Mouse (Mus musculus): Measurements from ENCODE around the gene Gapvd1. TPM values are rescaled to one million over a fixed set of nuclear protein-coding genes. Genes with fewer than 3 reads are reported as not detected.
A peak's percentile ranks its signal among the peaks of the same experiment; 100 is the strongest.

Gapvd1 gene
- polyA plus RNA-seq, 1 experiment, result 5.6 TPM

- Histone ChIP-seq H3K9me3 (peaks cover 4% of the 10 kb centered on the region; the same call in 1 of the 2 replicates), H3K36me3 (replicated peaks; ENCODE audit: low read length) (no peaks in the 10 kb centered on the region), H3K4me3 (replicated peaks) (no peak overlapping the region), H3K4me1 (peaks cover 38% of the 10 kb centered on the region), H3K27me3 (replicated peaks) (peaks cover 21% of the 10 kb centered on the region)
- TF ChIP-seq FLI1 (IDR thresholded peaks at IDR 0.05; ENCODE audit: low read length) (no peak), GATA1 (IDR thresholded peaks at IDR 0.05; ENCODE audit: borderline replicate concordance, low read length) (no peak)
Measured at GRCm38 (mm10) chr2:34644571-34645526, 110.2 kb downstream of the Gapvd1 start.

DNA sequence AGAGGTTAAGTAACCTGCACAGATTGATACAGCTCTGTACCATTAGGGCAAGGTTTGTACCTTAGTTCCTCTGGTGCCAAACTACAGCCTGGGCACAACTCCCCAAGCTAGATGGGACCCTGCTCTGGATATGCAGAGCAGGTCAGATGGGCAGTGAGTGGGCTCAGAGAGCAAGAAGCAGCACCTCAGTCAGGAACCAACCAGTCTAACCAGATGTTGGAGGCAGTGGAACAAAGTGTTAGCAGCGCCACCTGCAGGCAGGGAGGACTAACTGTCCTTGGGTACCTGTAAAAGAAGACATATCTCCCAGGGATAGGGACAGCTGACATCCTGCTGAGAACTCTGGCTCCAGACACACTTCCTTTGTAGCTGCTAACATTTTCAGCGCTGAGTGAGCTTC lies 112.7 kb downstream of the Gapvd1 start:
- no peak for TF ChIP-seq FLI1 (IDR thresholded peaks at IDR 0.05; ENCODE audit: low read length)
- no peak for TF ChIP-seq GATA1 (IDR thresholded peaks at IDR 0.05; ENCODE audit: borderline replicate concordance, low read length)
- peaks cover 50% of the 10 kb centered on the region for H3K4me1 ChIP-seq
- H3K27me3 ChIP-seq (replicated peaks), result peaks cover 31% of the 10 kb centered on the region
- peaks cover 4% of the 10 kb centered on the region; the same call in 1 of the 2 replicates for H3K9me3 ChIP-seq
- H3K36me3 ChIP-seq (replicated peaks; ENCODE audit: low read length), result no peaks in the 10 kb centered on the region
- no peak overlapping the region for H3K4me3 ChIP-seq (replicated peaks)

- peaks cover 28% of the 10 kb centered on the region for H3K27me3 ChIP-seq (replicated peaks)
- H3K4me3 ChIP-seq (replicated peaks), result no peak overlapping the region
- peaks cover 46% of the 10 kb centered on the region for H3K4me1 ChIP-seq
- no peak for TF ChIP-seq GATA1 (IDR thresholded peaks at IDR 0.05; ENCODE audit: borderline replicate concordance, low read length)
- no peak for TF ChIP-seq FLI1 (IDR thresholded peaks at IDR 0.05; ENCODE audit: low read length)
- H3K9me3 ChIP-seq, result peaks cover 4% of the 10 kb centered on the region; the same call in 1 of the 2 replicates
- no peaks in the 10 kb centered on the region for H3K36me3 ChIP-seq (replicated peaks; ENCODE audit: low read length)
Measured at GRCm38 (mm10) chr2:34639725-34640124, 115.3 kb downstream of the Gapvd1 start.

DNA sequence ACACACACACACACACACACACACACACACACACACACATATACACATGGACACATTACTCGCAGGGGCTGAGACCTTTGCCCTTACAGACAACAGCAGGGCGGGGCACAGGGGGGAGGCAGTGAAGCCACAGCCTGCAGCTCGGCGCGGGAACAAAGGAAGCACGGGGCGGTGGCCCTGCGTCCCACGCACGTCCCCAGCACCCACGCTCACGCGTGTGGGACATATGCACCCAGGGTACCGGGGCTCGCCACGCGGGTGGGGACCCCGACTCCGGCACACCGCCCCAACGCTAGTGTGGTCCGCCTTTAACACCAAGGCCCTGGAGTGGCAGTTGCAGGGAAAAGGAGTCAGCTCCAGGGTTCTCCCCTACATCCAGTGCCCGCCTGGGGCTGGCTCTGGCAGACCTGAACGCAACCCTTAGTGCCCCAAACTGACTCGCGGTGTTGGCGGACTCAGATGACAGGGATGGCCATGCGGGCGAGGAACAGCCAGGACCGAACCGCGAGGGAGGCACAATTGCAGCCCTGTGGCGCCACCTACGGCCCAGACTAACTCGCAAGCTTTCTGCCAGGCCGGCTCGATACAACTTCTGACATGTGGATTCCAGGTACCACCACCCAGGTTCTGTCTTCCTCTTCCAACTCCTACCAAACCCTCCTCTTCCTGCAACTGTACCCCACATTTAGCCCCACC lies 115.9 kb downstream of the Gapvd1 start:
- TF ChIP-seq GATA1 (IDR thresholded peaks at IDR 0.05; ENCODE audit: borderline replicate concordance, low read length) (no peak), FLI1 (IDR thresholded peaks at IDR 0.05; ENCODE audit: low read length) (no peak)
- Histone ChIP-seq H3K4me3 (replicated peaks) (peak overlapping the region; percentile 88), H3K9me3 (peaks cover 4% of the 10 kb centered on the region; the same call in 1 of the 2 replicates), H3K4me1 (peaks cover 42% of the 10 kb centered on the region), H3K27me3 (replicated peaks) (peaks cover 28% of the 10 kb centered on the region), H3K36me3 (replicated peaks; ENCODE audit: low read length) (no peaks in the 10 kb centered on the region)

DNA sequence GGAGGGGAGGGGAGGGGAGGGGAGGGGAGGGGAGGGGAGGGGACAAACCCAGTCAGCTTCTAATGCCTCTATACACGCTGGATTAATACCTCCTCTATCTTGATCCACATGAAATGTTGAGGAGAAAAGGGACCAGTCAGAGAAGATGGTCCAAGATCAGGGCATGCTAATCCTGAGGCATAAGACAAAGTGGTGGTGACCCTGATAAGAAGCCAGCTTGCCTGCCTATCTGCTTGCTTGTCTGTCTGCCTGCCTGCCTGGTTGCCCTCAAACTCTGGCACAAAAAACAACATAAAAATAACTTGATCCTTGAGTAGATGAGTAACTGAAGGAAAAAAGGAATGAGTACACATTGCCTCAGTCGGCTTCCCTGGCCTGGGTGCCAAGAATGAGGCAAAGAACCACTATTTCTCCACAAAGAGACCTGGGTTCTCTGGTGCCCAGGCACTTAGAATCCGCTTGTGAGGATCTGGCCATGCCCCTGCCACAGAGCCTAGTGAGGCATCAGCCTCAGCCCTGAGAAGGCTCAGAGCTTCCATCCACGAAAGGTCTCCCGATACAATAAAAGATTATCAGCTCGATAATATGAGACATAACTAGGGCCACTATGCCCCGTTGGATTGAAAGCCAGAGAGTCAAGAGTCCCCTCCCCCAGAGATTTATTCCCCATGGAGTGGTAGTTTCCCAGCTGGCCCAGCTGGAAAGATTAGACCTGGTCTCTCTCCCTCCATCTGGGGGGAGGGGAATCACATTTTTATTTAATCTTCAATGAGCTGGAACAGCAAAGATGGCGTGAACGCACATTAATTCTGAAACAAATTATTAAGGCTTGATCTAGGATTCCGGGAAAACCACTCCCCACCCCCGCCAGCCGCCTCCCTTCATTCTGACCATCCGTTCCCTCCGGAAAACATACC lies 119.5 kb downstream of the Gapvd1 start:
- Histone ChIP-seq H3K4me3 (replicated peaks) (no peak overlapping the region), H3K36me3 (replicated peaks; ENCODE audit: low read length) (no peaks in the 10 kb centered on the region), H3K27me3 (replicated peaks) (peaks cover 43% of the 10 kb centered on the region), H3K9me3 (no peaks in the 10 kb centered on the region), H3K4me1 (peaks cover 33% of the 10 kb centered on the region)
- TF ChIP-seq GATA1 (IDR thresholded peaks at IDR 0.05; ENCODE audit: borderline replicate concordance, low read length), result no peak
- no peak for TF ChIP-seq FLI1 (IDR thresholded peaks at IDR 0.05; ENCODE audit: low read length)

DNA sequence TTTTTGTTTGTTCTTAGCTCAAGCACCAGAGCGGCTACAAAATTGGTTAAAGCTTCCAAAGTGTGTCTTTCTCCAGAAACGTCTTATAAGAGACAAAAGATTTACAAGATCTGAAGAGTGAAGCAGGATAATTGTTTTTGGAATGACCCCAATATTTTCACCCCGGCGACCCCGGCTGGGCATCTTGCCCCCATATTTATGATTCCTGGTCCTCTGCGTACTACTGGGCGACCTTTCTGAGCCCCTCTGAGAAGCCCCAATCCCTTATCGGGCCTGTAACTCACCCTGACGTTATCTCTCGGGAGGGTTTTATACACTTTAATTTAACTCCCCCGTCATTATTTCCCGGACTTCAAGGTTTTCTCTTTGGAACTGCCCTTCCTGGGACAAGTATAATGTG lies 123.0 kb downstream of the Gapvd1 start:
- H3K27me3 ChIP-seq (replicated peaks), result peaks cover 31% of the 10 kb centered on the region
- H3K4me3 ChIP-seq (replicated peaks), result no peak overlapping the region
- no peaks in the 10 kb centered on the region for H3K9me3 ChIP-seq
- no peaks in the 10 kb centered on the region for H3K36me3 ChIP-seq (replicated peaks; ENCODE audit: low read length)
- H3K4me1 ChIP-seq, result peaks cover 46% of the 10 kb centered on the region
- no peak for TF ChIP-seq FLI1 (IDR thresholded peaks at IDR 0.05; ENCODE audit: low read length)
- TF ChIP-seq GATA1 (IDR thresholded peaks at IDR 0.05; ENCODE audit: borderline replicate concordance, low read length), result no peak

- no peaks in the 10 kb centered on the region for H3K9me3 ChIP-seq
- TF ChIP-seq GATA1 (IDR thresholded peaks at IDR 0.05; ENCODE audit: borderline replicate concordance, low read length), result no peak
- TF ChIP-seq FLI1 (IDR thresholded peaks at IDR 0.05; ENCODE audit: low read length), result no peak
- no peak overlapping the region for H3K4me3 ChIP-seq (replicated peaks)
- peaks cover 31% of the 10 kb centered on the region for H3K27me3 ChIP-seq (replicated peaks)
- H3K36me3 ChIP-seq (replicated peaks; ENCODE audit: low read length), result peaks cover 13% of the 10 kb centered on the region
- H3K4me1 ChIP-seq, result peaks cover 45% of the 10 kb centered on the region
Measured at GRCm38 (mm10) chr2:34630445-34630844, 124.6 kb downstream of the Gapvd1 start.

DNA sequence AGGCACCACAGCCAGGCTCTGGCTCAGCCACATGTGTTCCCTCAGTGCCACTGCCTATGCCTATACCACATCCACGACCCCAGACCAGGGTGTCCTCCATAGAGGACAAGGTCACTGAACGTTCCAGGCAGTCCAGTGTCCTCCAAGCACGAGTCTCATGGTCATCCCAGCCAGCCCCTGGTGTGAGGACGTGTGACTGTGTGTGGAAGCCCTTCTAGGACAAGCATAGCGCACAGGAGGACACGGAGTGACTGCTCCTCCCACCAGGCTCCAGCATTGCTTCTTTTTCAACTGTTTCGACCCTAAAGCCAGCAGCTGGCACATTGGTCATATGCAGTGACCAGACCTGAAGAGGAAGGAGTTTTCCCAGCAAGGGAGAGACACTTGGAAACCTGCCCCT lies 125.3 kb downstream of the Gapvd1 start:
- no peak overlapping the region for H3K4me3 ChIP-seq (replicated peaks)
- H3K4me1 ChIP-seq, result peaks cover 41% of the 10 kb centered on the region
- no peak for TF ChIP-seq GATA1 (IDR thresholded peaks at IDR 0.05; ENCODE audit: borderline replicate concordance, low read length)
- no peak for TF ChIP-seq FLI1 (IDR thresholded peaks at IDR 0.05; ENCODE audit: low read length)
- no peaks in the 10 kb centered on the region for H3K9me3 ChIP-seq
- peaks cover 20% of the 10 kb centered on the region for H3K36me3 ChIP-seq (replicated peaks; ENCODE audit: low read length)
- H3K27me3 ChIP-seq (replicated peaks), result peaks cover 29% of the 10 kb centered on the region

DNA sequence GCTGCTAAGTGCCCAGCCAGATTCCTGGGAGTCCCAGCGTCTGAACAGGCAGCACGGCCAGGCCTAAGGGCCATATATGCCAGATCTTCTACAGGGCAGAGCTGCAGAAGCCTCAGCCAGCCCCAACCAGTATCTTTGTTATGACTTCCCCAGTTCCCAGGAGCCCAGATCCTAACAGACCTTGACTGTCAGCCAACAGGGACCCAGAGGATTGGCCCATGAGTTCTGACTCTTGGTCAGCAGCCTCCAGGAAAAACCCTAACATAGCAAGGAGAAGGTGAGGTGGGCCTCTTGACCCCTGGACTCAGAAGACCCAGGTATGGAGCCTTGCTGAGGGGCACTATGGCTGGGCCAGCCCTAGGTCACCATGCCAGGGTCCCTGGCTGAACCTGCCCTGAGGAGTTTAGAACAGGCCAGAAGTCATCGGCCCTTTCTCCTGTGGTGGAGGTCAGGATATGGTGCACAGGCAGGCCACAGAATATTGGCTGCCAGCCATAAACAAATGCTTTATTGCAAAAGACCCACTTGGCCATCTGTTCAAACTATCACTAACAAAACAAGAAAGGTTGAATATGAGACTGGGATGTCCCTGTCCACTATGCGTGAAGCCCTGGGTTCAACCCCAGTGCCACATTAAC lies 126.0 kb downstream of the Gapvd1 start:
- peaks cover 29% of the 10 kb centered on the region for H3K27me3 ChIP-seq (replicated peaks)
- peaks cover 26% of the 10 kb centered on the region for H3K36me3 ChIP-seq (replicated peaks; ENCODE audit: low read length)
- H3K4me3 ChIP-seq (replicated peaks), result no peak overlapping the region
- TF ChIP-seq GATA1 (IDR thresholded peaks at IDR 0.05; ENCODE audit: borderline replicate concordance, low read length) (no peak), FLI1 (IDR thresholded peaks at IDR 0.05; ENCODE audit: low read length) (no peak)
- no peaks in the 10 kb centered on the region for H3K9me3 ChIP-seq
- H3K4me1 ChIP-seq, result peaks cover 41% of the 10 kb centered on the region
